Mouse (Mus musculus): ENCODE data around the gene Gabpb2. TPM values are rescaled to one million over a fixed set of nuclear protein-coding genes. Genes with fewer than 3 reads are reported as not detected.

Gabpb2 gene
- total RNA-seq, 2 experiments from 2014 or later: 9.0 TPM

DNA sequence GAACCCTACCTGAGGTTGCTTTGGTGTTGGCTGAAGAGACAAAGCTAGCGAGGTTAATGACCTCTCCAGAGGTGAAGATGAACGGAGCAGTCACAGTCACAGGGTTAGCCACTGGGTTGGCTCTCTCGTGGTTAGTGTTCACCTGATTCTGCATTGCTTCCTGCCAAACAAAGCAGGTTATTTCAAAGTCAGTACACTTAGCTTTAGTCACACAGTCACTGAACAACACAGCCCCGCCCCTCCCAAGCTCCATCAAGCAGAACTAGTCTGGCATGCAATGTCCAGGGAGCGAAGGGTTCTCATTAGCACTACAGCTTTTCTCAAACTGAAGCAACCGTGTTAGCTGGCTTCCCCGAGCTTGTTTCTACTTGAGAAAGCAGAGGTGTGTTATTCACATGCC, 17.6 kb downstream of the Gabpb2 start:
- no peak for DNase-seq
- intact Hi-C loops (cut with DNase I): no loop called here

DNA sequence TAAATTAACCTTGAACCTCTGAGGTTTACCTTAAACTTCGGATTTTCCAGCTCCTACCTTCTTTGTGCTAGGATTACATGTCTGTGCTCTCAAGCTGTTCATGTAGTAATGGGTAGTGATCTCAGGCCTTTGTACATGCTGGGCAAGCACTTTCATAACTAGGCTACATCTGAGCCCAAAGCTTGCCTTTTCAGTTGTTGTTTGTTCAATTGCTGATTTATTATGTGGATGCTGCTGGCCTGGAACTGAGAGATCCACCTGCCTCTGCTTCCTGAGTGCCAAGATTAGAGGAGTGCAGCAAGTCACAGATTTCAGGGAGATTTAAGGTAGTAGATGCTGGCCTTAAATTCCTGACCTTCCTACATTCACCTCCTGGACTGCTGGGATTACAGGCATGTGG, 18.6 kb downstream of the Gabpb2 start:
- intact Hi-C loops (cut with DNase I): no loop called here
- no peak for DNase-seq

DNA sequence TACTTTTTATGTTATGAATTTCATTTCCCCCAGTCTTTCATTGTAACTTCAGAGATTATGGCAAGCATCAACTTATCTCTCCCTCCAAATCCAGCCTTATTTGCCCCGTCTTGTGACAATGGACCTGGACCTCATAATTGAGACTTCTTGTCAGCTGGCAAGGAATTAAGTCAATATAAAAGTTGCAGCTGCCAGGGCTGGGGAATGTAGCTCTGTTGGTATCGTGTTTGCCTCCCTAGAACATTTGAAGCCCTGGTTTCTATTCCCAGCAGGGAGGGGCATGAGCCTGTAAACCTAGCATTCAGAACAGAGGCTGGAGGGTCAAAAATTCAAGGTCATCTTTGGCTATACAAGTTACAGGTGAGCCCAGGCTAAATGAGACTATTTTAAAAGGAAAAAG, 21.9 kb downstream of the Gabpb2 start:
- no peak for DNase-seq
- intact Hi-C loops (cut with DNase I): no loop called here

DNA sequence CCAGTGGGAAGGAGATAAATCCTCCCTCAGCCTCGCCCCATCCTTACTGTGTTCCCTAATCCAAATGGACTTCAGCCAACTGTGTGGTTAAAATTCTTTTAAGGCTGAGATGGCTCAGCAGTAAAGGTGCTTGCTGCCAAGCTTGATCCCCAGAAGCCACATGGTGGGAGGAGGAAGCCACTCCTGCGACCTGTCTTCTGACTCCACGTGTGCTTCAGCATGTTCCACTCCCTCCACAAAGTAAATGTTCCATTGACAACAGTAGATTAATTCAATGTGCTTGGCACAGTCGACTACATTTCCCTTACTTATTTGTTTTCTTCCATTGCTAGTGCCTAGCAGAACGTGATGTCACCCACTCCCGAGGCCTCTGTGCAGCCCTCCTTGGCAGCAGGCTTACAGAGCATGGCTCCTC, 23.0 kb downstream of the Gabpb2 start:
- intact Hi-C loops (cut with DNase I): no loop called here
- DNase-seq: no peak

DNA sequence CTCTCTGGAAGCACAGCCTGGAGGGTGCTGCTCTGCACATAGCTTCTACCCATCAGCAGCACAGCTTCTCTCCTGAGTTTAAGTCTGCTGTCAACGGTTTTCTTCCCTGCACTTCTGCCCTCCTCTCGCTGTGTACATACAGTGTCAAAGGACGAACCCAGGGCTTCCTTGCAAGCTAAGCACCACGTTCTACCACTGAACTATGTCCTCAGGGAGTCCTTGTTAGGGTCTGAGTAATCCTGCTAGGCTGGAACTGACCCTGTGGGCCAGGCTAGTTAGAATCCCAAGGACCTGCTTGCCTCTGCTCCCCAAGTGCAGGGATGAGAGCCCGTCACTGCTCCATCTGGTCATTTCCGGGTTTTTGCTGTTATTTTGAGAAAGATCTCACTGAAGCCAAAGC, 30.8 kb downstream of the Gabpb2 start:
- intact Hi-C loops (cut with DNase I): no loop called here
- no peak for DNase-seq

DNA sequence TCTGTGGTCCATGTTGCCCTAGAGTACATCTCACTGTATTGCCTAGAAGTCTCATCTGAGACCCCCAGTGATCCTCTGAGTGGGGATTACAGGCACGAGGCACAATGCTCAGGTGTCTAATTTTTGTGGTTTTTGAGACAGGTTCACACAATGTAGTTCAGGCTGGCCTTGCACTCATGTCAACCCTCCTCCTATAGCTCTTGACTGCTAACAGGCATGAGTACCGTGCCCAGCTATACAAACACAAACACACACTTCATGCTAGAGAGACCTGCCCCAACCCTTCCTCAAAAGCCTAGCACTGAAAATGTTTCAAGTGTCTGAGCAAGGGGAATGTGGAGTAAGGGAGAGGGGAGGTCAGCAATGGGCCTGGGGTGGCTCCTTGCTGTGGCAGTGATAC, 31.6 kb downstream of the Gabpb2 start:
- intact Hi-C loops (cut with DNase I): no loop called here
- no peak for DNase-seq

DNA sequence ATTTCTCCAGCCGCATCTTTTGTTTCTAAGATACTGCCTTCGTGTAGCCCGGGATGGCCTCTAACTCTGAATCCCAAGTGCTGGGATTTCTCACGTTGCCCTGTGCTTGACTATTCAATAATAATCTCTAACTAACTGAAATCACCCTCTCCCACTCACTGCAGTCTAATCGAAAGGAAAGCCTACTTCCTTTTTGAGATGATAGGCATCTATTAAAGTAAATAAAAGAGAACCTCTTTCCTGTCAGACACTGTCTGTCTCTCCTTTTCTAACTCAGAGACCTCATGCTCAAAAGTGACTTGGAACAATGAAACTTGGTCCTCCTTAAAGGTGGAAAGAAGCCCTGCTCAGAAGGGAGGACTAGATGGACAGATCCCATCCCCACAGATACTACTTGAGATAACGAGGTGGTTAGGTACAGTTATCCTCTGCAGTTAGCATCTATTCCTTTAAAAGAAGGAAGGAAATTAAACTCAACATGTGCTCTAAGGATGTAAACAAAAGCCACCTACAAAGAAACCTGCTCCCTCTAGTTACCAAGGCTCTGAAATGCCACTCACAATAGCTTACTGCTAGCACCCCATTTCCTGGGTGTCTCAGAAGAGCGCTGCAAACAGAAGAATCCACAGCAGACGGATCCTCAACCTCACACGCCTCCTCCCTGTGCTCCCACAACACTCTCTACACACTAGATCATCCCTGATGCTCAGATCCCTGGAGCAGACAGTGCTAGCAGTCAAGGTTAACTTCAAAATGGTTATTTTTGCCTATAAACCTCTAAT, 32.7 kb downstream of the Gabpb2 start:
- intact Hi-C loops (cut with DNase I): no loop called here
- no peak for DNase-seq

DNA sequence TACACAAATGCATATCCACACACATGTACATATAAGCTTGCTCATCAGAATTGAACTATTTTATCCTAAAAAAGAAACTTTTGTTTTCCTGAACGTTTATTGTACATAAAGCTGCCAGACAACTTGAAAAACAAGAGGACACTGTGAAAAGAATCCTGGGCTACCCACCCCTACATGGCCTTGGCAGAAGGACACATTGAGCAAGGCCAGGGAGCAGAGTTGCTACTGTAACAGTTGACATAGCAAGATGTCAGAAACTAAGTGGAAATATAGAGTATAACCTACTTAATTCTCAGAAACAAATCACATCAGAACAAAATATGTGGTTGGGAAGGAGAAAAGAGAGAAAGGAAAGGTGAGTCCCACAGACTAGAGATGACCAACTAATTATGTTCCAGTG, 35.9 kb downstream of the Gabpb2 start:
- intact Hi-C loops (cut with DNase I): no loop called here
- no peak for DNase-seq

DNA sequence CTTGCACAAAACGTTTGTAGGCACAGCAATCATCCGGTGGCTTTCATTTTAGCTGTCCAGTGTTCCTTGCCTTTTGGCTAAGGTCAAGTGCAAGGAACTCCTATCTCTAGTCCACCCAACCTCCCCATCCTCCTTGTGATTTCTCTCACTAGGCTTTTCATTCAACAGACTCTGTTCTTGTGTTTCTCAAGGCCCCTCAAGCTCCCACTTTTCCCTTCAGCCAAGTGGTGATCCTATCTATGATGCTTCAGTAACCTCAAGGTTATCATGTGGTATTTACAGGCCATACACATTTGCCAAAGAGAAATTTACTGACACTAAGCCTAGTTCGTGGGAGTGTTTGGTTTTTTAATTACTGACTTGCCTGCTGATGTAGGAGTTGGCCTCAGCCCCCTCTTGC, 37.8 kb downstream of the Gabpb2 start:
- intact Hi-C loops (cut with DNase I): no loop called here

DNA sequence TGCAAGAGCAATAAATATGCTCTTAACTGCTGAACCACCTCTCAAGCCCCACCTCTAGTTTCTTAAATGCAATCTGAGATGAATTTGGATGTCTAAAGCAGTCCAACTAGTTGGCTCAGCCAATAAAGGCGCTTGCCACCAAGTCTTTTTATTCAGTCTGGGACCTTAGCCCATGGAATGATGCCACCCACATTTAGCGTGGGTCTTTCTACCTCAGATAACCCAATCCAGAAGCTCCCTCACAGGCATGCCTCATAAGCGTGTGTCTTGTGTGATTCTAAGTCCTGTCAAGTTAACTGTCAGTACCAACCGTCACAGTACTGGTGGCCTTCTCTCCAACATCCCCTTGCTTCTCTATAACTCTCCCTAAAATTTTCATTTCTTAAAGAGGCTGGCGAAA, 38.8 kb downstream of the Gabpb2 start:
- intact Hi-C loops (cut with DNase I): no loop called here
- no peak for DNase-seq

More for the DNA sequence above, 37.8 kb downstream of the Gabpb2 start:
- DNase-seq: no peak

DNA sequence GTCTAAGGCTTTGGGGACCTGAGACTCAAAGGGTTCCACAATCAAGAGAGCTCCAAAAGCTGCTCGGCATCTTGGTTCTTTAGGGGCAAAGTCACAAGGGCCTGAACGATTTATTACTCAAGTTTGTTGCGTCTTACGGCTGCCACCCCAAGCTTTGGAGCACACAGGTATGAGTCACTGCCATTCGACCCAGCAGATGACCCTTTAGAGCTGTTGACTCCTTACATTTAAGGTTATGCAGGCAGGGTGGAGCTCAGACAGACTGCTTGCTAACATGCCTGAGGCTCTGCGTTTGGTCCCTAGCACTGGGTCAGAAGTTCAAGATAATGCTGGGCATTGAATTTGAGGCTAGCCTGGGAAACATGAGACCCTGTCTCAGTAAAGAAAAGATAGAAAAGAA, 40.1 kb downstream of the Gabpb2 start:
- no peak for DNase-seq
- intact Hi-C loops (cut with DNase I): no loop called here

DNA sequence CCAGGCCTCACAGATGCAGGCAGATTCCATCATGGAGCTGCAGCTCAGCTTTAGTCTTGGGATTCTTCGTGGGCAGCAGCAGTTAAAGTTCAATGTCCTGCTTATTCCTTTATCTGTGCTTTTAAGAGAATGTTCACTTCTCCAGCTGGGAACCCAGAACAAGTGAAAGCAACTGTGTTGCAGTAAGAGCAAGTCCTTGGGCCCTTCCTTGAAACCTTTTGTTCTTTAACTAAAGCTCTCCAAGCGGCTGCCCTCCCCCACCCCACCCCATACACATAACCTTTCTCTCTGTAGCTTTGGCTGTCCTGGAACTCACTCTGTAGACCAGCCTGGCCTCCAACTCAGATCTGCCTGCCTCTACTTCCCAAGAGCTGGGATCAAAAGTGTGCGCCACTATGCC, 41.2 kb downstream of the Gabpb2 start:
- DNase-seq: no peak
- intact Hi-C loops (cut with DNase I): no loop called here

DNA sequence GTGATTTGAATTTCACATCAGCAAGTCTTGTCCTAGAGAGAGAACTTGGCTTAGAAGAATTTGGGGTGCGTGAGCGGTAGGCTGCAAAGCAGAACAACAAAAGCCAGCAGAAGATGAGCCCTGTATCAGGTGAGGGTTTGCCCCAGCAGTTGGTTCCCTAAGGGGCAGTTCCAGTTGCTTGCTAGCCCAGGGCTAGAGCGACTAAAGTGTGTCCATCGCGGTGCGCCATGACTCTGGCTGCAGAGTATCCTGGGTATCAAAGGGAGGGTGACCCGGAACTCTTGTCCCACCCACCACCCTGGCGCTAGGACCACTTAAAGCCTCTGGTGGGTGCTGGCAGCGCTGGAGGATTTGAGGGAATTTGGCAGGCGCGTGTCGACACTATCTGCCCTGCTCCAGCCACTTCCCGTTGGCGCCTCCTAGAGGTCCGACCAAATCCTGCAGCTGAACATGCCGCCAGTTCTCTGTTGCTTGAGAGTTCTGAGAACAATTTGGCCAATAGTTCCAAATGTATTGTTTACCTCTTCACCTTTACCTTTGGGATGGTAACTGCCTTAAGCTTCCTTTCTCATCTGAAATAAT, 43.6 kb downstream of the Gabpb2 start:
- DNase-seq: peak; percentile 93
- intact Hi-C loops (cut with DNase I): no loop called here

DNA sequence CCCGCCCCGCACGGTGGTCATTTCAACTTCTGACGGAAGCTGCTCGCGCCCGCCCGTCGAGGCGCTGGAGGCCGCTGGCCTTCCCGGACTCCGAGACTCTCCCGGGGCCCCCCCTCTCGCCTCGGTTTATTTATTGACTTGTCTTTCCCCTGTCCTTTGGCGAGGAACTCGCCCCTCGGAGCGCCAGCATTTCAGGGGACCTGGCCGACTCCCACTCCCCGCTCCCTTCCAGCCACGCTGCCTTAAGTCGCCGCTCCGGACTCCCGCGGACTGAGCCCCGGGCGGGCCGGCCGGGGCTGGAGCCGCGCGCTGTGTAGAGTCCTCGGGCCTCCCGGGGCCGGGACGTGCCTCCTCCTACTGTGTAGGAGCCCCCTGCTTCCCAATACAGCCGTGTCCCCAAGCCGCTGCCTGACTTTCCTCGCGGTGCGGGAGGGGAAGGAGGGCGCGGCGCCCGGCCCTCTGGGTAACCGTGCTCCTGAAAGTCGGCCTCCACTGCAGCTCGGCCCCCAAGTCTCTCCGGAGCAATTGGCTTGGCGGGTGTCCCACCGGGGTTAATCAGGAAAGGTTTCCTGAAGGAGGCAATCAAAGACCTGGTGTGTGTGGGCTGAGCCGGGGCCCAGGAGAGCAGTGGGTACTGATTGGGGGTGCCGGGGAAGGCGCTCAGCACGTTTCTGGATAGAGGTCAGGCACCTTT, 44.3 kb downstream of the Gabpb2 start:
- intact Hi-C loops (cut with DNase I): no loop called here
- DNase-seq: peak; percentile 37

DNA sequence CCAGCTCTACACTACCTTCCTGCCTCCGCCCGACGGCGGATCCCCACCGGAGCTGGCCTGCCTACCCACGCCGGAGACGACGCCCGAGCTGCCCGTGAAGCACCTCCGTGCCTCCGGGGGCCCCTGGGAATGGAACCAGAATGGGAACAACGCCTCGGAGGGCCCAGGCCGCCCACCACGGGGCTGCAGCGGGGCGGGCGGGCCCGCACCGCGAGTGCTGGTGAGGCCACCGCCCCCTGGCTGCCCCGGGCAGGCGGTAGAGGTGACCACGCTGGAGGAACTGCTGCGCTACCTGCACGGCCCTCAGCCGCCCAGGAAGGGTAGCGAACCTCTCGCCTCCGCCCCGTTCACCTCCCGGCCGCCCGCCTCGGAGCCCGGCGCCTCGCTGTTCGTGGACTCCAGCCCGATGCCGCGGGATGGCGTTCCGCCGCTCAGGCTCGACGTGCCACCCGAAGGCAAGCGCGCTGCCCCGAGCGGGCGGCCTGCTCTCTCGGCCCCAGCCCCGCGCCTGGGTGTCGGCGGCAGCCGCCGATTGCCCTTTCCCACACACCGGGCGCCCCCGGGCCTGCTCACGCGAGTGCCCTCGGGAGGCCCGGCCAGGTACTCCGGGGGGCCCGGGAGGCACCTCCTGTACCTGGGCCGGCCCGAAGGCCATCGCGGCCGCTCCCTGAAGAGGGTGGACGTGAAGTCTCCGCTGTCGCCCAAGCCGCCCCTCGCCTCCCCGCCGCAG, 45.0 kb downstream of the Gabpb2 start:
- DNase-seq: peak; percentile 9
- intact Hi-C loops (cut with DNase I): no loop called here

DNA sequence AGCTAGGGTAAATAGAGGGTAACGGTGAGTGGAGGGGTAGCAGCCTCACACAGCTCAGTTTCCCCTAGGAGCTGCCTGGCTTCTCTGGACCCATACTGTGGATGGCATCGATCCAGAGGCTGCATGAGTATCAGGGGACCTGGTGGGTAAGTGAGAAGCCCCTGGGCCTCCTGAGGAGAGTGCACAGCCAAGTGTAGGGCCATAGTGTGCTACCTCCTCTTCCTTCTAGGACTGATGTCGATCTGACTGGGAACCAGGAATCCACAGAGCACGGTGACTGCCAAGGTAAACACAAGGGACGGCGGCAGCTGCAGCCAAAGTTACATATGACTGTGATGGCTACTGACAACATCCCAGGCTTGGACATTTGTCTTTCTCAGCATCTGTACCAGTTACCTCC, 46.6 kb downstream of the Gabpb2 start:
- no peak for DNase-seq
- intact Hi-C loops (cut with DNase I): no loop called here

DNA sequence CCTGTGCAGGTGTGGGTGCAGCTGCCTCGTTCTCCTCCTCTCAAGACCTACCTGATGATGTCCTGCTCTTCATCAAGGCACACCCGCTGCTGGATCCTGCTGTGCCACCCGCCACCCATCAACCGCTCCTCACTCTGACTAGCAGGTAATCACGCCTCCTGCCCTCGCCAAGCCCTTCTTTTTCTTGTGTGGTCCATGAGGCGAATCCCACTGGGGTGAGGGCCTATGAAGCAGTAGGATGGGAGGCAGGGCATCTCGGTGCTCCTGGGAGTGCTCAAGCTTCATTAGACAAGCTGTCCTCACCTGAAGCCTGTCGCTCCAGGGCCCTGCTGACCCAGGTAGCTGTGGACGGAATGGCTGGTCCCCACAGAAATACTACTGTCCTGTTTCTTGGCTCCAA, 47.7 kb downstream of the Gabpb2 start:
- no peak for DNase-seq
- intact Hi-C loops (cut with DNase I): no loop called here

DNA sequence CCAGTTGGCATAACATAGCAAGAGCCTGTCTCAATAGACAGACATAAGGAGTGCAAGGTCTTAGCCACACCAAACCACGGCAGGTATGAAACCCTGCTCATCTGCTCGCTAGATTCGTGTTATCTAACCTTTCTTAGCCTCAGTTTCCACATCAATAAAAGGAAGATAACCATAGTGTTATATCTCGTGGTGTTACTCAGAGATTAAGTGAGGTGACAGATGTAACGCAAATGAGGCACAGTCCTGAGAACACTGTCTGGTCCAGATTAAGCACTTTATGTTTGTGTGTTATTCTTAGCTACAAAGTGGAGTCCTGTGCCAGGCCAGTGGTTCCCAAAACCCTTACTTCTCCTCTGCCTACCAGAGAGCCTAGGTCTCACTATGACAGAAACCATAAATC, 52.9 kb downstream of the Gabpb2 start:
- intact Hi-C loops (cut with DNase I): no loop called here
- no peak for DNase-seq

DNA sequence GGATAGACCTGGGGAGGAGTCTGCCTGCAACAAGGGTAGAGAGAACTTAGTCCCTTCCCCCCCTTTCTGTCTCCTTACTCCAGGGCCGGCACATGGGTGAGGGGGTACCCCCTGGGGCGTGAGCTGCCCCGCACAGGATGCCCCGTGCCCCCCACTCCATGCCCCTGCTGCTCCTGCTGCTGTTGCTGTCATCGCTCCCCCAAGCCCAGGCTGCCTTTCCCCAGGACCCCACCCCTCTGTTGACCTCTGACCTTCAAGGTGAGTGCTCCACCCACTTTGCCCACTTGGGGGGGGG, 53.5 kb downstream of the Gabpb2 start:
- intact Hi-C loops (cut with DNase I): no loop called here
- DNase-seq: no peak

DNA sequence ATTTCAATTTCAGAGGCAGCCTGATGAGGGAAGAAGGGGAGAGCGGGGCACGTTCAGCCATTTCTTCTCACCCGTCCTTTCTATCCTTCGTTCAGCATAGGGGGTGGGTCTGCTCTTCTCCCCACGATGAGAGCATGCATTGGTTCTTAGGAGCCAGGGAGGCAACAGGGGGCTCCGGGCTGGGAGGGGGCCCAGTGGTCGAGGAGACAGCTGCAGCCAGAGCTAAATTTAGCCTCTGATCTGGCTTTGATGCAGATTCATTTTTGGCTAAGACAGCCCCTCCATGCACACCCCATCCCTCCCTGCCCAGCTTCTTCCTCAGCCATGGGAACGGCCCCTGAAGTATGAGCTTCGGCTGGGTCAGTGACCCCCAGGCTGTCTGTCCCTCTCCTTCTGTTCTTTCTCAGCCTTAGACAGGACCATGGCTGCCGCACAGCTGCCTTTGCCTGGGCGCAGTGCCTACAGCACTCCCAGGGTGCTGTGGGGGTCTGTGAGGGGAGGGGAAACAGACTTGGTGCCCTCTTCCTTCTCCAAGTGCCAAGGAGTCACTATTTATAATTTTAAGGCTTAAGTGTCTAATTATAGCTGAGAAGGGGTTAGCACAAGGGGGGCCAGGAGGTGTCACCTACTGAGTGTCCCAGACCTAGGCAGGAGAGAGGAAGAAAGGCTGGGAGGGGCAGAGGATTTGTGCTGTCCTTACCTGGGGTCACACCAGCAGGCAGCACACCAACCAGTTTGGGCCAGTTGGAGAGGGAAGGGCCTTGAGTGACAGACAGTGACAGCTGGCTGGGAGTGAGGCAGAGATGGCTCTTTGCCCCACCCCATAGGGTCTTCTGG, 54.1 kb downstream of the Gabpb2 start:
- peak; percentile 72 for DNase-seq
- intact Hi-C loops (cut with DNase I): no loop called here

DNA sequence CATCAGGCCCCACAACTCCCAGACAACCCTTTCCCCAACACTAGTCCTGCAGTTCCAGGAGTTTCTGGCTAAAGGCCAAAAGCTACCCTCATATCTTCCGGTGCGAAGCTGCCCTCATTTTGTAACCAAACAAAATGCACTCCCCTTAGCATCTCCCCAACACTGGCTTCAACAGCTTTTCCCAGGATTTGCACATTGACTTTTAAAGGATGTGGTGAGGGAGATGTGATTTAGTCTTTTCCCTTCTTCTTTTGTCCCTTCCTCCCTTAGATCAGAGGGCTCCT, 55.4 kb downstream of the Gabpb2 start:
- DNase-seq: no peak
- intact Hi-C loops (cut with DNase I): no loop called here

All from left cerebral cortex, postnatal 4 days (tissue).